Mouse (Mus musculus) CH12.LX (cell line): Measurements from ENCODE around the gene Sgo2b.

ENCODE experiments used
- E2F4 ChIP-seq: IDR thresholded peaks from 2 replicates; pipeline ENCODE4 v1.6.1; 2011; ENCODE audit warnings: low read depth, low read length, improper control_type of control experiment; ENCODE audit not compliant: insufficient replicate concordance
- RAD21 ChIP-seq: IDR thresholded peaks from 2 replicates; pipeline ENCODE4 v1.6.1; 2011; ENCODE audit warnings: low read depth, mild to moderate bottlenecking, low read length, improper control_type of control experiment, moderate library complexity

- TF ChIP-seq E2F4 (no peak), RAD21 (no peak)
These were observed at the start of gene Sgo2b for GRCm38 (mm10) chr8:63951626-63952377.
